Mouse (Mus musculus) lung, adult 2 months (tissue): ENCODE measurements at regions not wholly inside any gene's neighbourhood (a gene's known extent, or its start where the extent isn't known, plus 50 kb on each side); places are given as distances from the start of the nearest gene placed in this dataset.

ENCODE experiments used
- DNase-seq: peaks from one replicate; pipeline ENCODE4 v3.0.0; 2022
- H3K4me1 ChIP-seq: fragments of 200-500 bp; 2 replicates; pipeline ENCODE4 v1.6.1; 2011; ENCODE audit warnings: low read length; ENCODE audit not compliant: control insufficient read depth, insufficient read depth
- H3K4me3 ChIP-seq: fragments of 200-500 bp; replicated peaks from 2 replicates; pipeline ENCODE3; 2011; ENCODE audit warnings: low read depth, mild to moderate bottlenecking, control low read depth, low read length; ENCODE audit errors: extremely low read depth
- CTCF ChIP-seq: fragments of 200-500 bp; IDR thresholded peaks from 2 replicates; pipeline ENCODE4 v1.5.1; 2011; ENCODE audit warnings: mild to moderate bottlenecking, low read length, control low read depth; ENCODE audit not compliant: insufficient read depth
- POLR2A ChIP-seq: fragments of 200-500 bp; IDR thresholded peaks from 2 replicates; pipeline ENCODE4 v1.6.1; 2011; ENCODE audit warnings: low read depth, mild to moderate bottlenecking, control low read depth, low read length, borderline replicate concordance; ENCODE audit errors: extremely low read depth
- WGBS: fragments of 180-500 bp; shearing (Covaris S2); methylation state at CpG from one replicate; pipeline ENCODE4 v1.1.7; 2018; 5-methylcytosine and 5-hydroxymethylcytosine counted together

GRCm38 (mm10) chr16:24118487-24118886 lies 129.8 kb upstream of the Bcl6 start:
- Histone ChIP-seq H3K4me1 (no peaks in the 10 kb centered on the region; the same call in none of the 2 replicates), H3K4me3 (no peak overlapping the region)
- 75% methylated on average over 2 of the region's 2 CpGs for WGBS
- DNase-seq = no peak
- TF ChIP-seq POLR2A = no peak
- no peak for TF ChIP-seq CTCF

- TF ChIP-seq POLR2A (no peak), CTCF (no peak)
- no peaks in the 10 kb centered on the region for H3K4me1 ChIP-seq
- no peak for DNase-seq
- 61% methylated on average over 8 of the region's 8 CpGs for WGBS
- H3K4me3 ChIP-seq = no peak overlapping the region
These were observed 114.4 kb upstream of the Bcl6 start for GRCm38 (mm10) chr16:24102854-24103690.

- no peaks in the 10 kb centered on the region for H3K4me1 ChIP-seq
- TF ChIP-seq CTCF = no peak
- no peak for TF ChIP-seq POLR2A
- DNase-seq = no peak
- no peak overlapping the region for H3K4me3 ChIP-seq
- WGBS = 76% methylated on average over 8 of the region's 8 CpGs
These were observed 108.9 kb upstream of the Bcl6 start for GRCm38 (mm10) chr16:24097596-24097995.

- 43% methylated on average over 1 of the region's 1 CpGs for WGBS
- H3K4me3 ChIP-seq = no peak overlapping the region
- DNase-seq = no peak
- no peaks in the 10 kb centered on the region for H3K4me1 ChIP-seq
- no peak for TF ChIP-seq POLR2A
- TF ChIP-seq CTCF = no peak
These were observed 107.4 kb upstream of the Bcl6 start for GRCm38 (mm10) chr16:24096076-24096475.

GRCm38 (mm10) chr16:24095630-24096029 lies 107.0 kb upstream of the Bcl6 start:
- TF ChIP-seq CTCF (no peak), POLR2A (no peak)
- no peak for DNase-seq
- Histone ChIP-seq H3K4me1 (no peaks in the 10 kb centered on the region), H3K4me3 (no peak overlapping the region)
- 86% methylated on average over 4 of the region's 4 CpGs for WGBS

GRCm38 (mm10) chr16:24094566-24094965 lies 105.9 kb upstream of the Bcl6 start:
- H3K4me3 ChIP-seq = no peak overlapping the region
- no peaks in the 10 kb centered on the region for H3K4me1 ChIP-seq
- DNase-seq = no peak
- TF ChIP-seq POLR2A = no peak
- no peak for TF ChIP-seq CTCF
- WGBS = 80% methylated on average over 6 of the region's 6 CpGs

- no peak for DNase-seq
- no peak overlapping the region for H3K4me3 ChIP-seq
- no peaks in the 10 kb centered on the region for H3K4me1 ChIP-seq
- TF ChIP-seq POLR2A (no peak), CTCF (no peak)
- WGBS = 97% methylated on average over 8 of the region's 8 CpGs
These were observed 105.0 kb upstream of the Bcl6 start for GRCm38 (mm10) chr16:24093624-24094023.

GRCm38 (mm10) chr16:24092616-24093525 lies 104.2 kb upstream of the Bcl6 start:
- Histone ChIP-seq H3K4me3 (no peak overlapping the region), H3K4me1 (no peaks in the 10 kb centered on the region)
- WGBS = 55% methylated on average over 5 of the region's 5 CpGs
- TF ChIP-seq CTCF (no peak), POLR2A (no peak)
- no peak for DNase-seq

- no peak for TF ChIP-seq CTCF
- no peak for TF ChIP-seq POLR2A
- H3K4me1 ChIP-seq = no peaks in the 10 kb centered on the region
- no peak for DNase-seq
- no peak overlapping the region for H3K4me3 ChIP-seq
- WGBS = 79% methylated on average over 4 of the region's 4 CpGs
These were observed 103.5 kb upstream of the Bcl6 start for GRCm38 (mm10) chr16:24092136-24092535.

GRCm38 (mm10) chr16:24090981-24091380 lies 102.3 kb upstream of the Bcl6 start:
- H3K4me1 ChIP-seq = no peaks in the 10 kb centered on the region
- no peak for DNase-seq
- 79% methylated on average over 4 of the region's 4 CpGs for WGBS
- no peak overlapping the region for H3K4me3 ChIP-seq
- no peak for TF ChIP-seq CTCF
- no peak for TF ChIP-seq POLR2A
